Mouse (Mus musculus): ENCODE results near the gene Catsper4.
"Not testable (repeated sequence)": the region's sequence is repeated elsewhere in the genome, so short reads cannot be mapped to it uniquely, and the experiment has no call there.

Gene Catsper4

DNA sequence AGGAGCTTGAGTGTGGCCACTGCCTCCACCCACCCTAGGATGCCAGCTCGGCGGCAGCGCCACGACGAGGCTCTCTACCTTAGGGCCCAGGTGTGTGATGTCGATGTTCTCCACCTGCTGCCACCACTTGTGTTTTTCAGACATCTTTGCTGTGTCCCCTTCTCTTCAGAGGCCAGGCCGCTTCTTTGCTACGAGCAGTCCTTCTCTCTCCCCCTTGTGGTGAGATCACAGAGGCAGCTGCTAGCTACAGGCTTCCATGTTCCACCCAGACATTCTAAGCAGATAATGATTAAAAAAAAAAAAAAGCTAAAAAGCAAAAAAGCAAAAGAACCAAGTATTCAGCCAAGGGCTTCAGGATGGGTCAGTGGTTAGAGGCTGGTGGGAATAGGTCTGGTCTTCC, at the start of gene Catsper4:
Gene Catsper4 (minus strand): TSS at position 190 of the 400 bp plus-strand sequence.
- no peak for DNase-seq

GRCm38 (mm10) chr4:134273417-134274345, 46.5 kb upstream of the Catsper4 start:
- peak; percentile 80 for DNase-seq

DNA sequence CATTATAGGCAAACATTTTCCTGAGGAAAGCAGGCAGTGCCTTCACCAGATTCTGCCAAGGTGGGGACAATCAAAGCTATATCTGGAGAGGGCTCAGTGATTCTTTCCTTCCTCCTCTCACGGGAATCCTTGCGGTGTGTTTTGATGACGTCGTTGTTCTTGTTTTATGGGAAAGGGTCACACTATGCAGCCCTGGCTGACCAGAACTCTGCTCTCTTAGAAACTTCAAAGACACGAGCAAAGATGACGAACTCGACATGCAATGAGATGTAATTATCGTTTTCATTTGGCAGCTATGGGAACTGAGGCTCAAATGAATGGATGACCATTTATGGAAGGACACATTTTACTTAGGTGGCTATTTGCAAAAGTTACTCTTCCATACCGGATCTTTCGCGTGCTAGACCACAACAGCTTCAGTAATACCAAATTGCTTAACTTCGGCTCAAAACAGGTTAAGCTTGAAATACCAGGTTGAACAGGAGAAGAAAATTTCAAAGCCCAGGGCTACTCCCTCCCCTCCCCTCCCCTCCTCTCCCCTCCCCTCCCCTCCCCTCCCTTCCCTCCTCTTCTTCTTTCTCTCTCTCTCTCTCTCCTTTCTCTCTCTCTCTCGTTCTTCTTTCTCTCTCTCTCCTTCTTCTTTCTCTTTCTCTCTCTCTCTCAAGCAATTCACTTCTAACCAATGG, 45.7 kb upstream of the Catsper4 start:
- no peak for DNase-seq

GRCm38 (mm10) chr4:134271979-134272378, 44.8 kb upstream of the Catsper4 start:
- no peak for DNase-seq

DNA sequence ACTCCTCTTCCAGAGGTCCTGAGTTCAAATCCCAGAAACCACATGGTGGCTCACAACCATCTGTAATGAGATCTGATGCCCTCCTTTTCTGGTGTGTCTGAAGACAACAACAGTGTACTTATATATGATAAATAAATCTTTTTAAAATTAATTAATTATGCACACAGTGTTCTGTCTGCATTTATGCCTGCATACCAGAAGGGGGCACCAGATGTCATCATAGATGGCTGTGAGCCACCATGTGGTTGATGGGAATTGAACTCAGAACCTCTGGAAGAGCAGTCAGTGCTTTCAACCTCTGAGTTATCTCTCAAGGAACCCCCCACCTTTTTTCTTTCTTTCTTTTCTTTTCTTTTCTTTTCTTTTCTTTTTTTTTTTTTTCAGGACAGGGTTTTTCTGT, 42.4 kb upstream of the Catsper4 start:
- DNase-seq = not testable (repeated sequence)

DNA sequence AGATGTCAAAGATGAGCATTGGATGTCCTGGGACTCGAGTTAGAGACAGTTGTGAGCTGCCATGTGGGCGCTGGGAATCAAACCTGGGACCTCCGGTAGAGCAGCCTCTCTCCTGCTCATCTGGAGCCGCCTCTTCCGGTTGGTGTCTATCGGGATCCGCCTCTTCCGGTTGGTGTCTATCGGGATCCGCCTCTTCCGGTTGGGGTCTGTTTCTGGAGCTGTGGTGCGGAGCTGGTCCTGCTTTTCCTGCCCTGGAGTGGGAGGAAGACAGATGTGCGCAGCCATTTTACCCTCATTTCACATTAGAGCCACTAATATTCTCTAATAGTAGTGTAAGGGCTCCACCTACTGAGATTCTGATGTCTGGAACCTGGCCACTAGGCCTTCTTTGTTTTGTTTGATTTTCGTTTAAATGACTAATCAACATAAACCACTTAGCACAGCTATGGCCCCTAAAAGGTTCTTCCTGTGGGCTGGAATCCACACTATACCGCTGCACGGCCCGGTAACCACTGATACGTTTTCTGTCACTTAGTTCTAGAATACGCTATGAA, 41.0 kb upstream of the Catsper4 start:
- no peak for DNase-seq

GRCm38 (mm10) chr4:134265860-134266585, 38.8 kb upstream of the Catsper4 start:
- no peak for DNase-seq

DNA sequence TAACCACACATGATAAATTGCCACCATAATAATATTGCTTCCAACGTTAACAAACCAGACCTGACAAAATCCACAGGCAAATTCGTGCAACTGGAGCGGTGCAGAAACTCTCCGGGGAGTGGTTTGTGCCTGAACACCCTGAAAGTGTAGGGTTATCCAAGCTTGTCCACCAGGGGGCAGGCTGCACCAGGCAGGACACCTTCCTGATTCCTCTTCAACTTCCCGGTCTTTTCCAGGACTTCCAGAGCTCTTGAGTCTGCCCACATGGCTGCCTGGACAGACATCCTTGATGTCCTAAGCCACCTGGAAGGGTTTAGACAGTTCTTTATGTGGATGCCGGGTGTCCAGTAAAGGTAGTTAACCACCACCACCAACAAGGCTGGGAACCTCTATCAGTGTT, 36.0 kb upstream of the Catsper4 start:
- peak; percentile 62 for DNase-seq

DNA sequence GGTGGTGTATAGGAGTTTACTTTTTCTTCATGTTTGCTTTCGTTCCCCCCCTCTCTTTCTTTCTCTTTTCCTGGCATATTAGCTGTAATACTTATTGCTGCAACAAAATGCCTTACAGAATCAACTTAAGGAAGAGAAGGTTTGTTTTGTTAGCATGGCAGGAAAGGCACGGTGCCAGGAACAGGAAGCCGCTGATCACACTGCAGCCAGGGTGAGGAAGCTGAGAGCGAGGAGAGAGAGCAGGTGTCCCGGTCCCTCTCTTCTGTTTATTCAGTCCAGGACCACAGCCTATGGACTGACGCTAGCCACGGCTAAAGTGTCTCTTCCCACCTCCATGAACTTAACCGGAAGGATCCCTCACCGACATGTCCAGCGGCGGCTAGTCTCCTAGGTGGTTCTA, 31.2 kb upstream of the Catsper4 start:
- peak; percentile 52 for DNase-seq

GRCm38 (mm10) chr4:134257198-134258009, 30.2 kb upstream of the Catsper4 start:
- DNase-seq = no peak

- no peak for DNase-seq
These were observed 29.4 kb upstream of the Catsper4 start for GRCm38 (mm10) chr4:134256407-134257197.

DNA sequence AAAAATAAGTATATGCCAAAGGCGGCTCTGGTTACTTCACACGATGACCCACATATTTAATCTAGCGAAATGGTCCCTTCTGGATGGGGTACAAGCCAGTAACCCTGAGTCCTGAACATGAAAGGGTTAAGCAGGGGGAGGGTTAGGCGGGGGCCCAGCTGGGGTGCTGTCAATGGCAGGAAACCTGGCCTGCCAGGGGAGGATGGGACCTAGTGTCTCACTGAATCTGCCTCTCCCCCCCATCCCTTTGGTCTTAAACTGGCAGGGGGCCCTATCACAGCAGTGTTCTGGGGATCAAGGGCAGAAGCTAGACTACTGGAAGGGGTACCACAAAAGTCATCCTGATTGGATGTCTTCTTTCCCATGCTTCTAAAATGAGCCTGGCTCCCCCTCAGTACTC, 28.7 kb upstream of the Catsper4 start:
- peak; percentile 71 for DNase-seq

DNA sequence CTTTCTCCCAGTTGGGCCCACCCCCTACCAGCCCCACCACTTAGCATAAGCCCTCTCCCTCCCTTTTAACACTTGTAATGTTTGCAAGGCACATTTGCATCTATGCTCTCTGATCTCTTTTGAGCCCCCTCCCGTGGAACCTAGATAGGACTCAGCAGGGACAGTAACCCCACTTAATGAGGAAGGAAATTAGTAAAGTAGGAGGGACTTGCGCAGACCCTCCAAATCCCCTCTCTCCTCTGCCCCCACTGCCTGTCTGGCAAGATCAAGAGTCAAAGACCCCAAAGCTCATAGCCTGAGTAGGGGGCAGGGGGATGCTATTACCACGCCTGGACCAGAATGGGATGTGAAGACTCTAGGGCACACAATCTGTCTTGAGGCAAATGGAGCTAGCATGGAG, 27.7 kb upstream of the Catsper4 start:
- DNase-seq = no peak

GRCm38 (mm10) chr4:134253722-134254324, 26.6 kb upstream of the Catsper4 start, which contains the start of gene Grrp1:
Grrp1 (minus strand) TSS chr4:134254106.
- no peak for DNase-seq

GRCm38 (mm10) chr4:134252911-134253721, 25.9 kb upstream of the Catsper4 start:
- DNase-seq = no peak

DNA sequence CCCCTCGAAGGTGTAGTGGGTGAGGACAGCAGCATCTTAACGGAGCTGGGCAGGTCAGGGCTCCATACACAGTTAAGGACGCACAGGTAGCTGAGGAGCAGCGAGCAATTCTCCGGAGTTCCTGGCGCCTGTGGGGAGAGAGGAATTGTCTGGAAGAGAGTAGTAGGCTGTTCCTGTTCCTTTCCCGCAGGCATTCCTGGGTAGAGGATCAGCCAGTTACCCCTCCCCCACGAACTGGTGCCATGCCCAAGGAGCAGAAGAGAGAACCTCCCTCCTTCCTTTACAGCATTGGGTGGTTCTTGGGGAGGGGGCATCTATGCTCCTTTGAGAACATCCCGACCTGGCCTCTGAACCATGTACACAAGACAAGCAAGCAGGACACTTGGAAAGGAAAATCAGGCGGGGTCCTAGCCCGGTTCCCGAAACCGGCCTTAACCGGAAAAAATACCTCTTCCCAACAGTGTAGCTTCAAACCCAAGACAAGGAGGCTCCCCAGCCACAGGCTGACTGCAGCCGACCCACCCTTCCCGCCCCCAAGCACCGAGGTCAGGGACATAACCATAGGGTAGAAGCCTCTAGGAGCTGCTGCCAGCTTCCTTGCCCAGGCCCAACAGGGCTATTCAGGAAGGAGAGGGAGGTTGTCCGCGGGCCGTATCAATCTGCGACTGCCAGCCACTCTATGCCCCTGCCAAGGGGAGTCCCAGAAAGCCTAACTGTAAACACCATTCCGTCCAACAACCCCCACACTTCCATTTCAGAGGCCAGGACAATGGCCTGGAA, 25.1 kb upstream of the Catsper4 start:
- DNase-seq = no peak

DNA sequence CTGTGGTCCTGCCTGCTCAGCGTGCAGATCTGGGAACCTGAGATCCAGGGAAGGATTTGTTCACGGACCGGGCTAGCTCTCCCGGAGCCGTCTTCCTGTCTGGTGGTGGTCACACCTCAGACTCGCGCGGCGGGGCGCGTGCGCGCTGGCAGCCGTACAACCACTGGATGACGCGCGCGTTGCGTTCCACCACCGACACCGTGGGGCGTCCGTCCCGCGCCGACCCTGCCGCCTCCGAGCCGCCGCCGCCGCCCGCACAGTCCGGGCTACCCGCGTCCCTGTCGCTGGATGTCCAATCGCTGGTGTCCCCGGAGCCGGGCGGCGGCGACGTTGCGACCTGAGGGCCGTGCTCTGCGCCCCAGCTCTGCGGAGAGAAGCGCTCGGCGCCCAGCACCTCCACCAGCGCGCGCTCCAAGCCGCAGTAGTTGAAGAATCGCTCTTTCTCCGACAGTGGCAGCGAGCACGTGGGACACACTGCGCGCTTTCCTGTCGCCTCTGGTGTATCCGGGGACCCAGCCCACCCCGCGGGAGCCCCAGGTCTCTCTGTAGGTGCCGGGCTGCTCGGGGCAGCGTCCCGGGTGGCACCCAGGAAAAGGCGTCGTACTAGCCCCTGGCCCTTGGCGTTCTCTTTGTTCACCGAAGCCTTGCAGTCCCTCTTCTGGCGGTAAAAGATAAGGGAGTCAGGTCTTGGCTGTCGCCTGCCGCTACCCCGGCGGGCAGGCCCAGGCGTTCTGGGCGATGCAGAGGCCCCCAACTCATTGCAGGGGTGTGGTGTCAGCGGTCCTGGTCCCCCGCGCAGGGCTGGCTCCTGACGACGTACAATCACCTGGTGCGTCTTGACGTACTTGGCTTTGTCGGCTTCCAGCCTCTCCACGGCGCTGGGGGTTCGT, 24.3 kb upstream of the Catsper4 start:
- peak; percentile 61 for DNase-seq

- no peak for DNase-seq
These were observed 23.7 kb upstream of the Catsper4 start for GRCm38 (mm10) chr4:134250930-134251240.
